Mouse (Mus musculus): ENCODE results near the gene Eef2. TPM values are rescaled to one million over a fixed set of nuclear protein-coding genes. Genes with fewer than 3 reads are reported as not detected.

Gene Eef2
- total and polyA plus RNA-seq, 3 experiments = 1,752 to 4,660 (median 2,649) TPM

GRCm38 (mm10) chr10:81196470-81197065 is 20.1 kb downstream of the Eef2 start:
- Histone ChIP-seq H3K4me3 (replicated peaks in 1 of 3; ENCODE audit: low read depth in 2 of 3, low read length in 2 of 3, poor library complexity in 1 of 3) (no peak overlapping the region), H3K9ac (ENCODE audit: insufficient read depth, low read depth) (no peak overlapping the region), H3K79me2 (replicated peaks; ENCODE audit: control insufficient read depth, extremely low read depth, insufficient read depth, poor library complexity, severe bottlenecking) (no peaks in the 10 kb centered on the region), H3K27ac (ENCODE audit: insufficient read depth, low read depth) (no peak overlapping the region), H3K36me3 (replicated peaks in 1 of 2; ENCODE audit: control insufficient read depth in 1 of 2, insufficient read depth in 1 of 2, low read length in 1 of 2) (peaks cover 0 to 2% of the 10 kb centered on the region in 2 experiments), H3K4me1 (ENCODE audit: control insufficient read depth in 1 of 2, insufficient read depth in 2 of 2) (peaks cover 31 to 54% of the 10 kb centered on the region in 2 experiments), H3K27me3 (replicated peaks) (peaks cover 5% of the 10 kb centered on the region), H3K9me3 (replicated peaks; ENCODE audit: low read length) (no peaks in the 10 kb centered on the region), H3K4me2 (ENCODE audit: insufficient read depth, low read depth, poor library complexity, severe bottlenecking) (no peak overlapping the region)
- TF ChIP-seq MYC (IDR thresholded peaks at IDR 0.05; ENCODE audit: low read depth, low read length) = no peak
- peak; percentile 54 for TF ChIP-seq BHLHE40 (IDR thresholded peaks at IDR 0.05; ENCODE audit: low read depth, low read length)
- TF ChIP-seq EP300 (IDR thresholded peaks at IDR 0.05; ENCODE audit: low read length) = peak; percentile 36; the same call in 1 of the 2 replicates
- TF ChIP-seq MAZ (IDR thresholded peaks at IDR 0.05; ENCODE audit: low read depth, low read length) = 0 out of 2 replicates have a peak, but pooled peaks have one; percentile 22
- TF ChIP-seq ELF1 (IDR thresholded peaks at IDR 0.05; ENCODE audit: low read depth, low read length) = no peak
- 0 out of 2 replicates have a peak, but pooled peaks have one; percentile 4 for TF ChIP-seq JUN (IDR thresholded peaks at IDR 0.05; ENCODE audit: insufficient read depth, low read depth, low read length)
- peak; percentile 34; the same call in 1 of the 2 replicates for TF ChIP-seq TCF12 (IDR thresholded peaks at IDR 0.05; ENCODE audit: low read depth, low read length)
- TF ChIP-seq ETS1 (conservative IDR thresholded peaks at IDR 0.05; ENCODE audit: low read depth, low read length) = peak; percentile 17; the same call in 1 of the 2 replicates
- peak; percentile 43; the same call in 1 of the 2 replicates for TF ChIP-seq IRF4 (IDR thresholded peaks at IDR 0.05; ENCODE audit: low read depth, low read length)
- no peak for DNase-seq (ENCODE audit: extremely low read depth)
- in situ Hi-C loops (cut with MboI; ENCODE audit: low pct_ligation_motif_present, low pct_unique_long_range_greater_than_20kb, low sequenced_read_pairs) = loop anchor here (5.0 to 10.0 kb wide), 2 partner anchors 91 to 158 kb away; partner anchors contain the start of genes Hmg20b and Mfsd12
- dilution Hi-C loops (cut with MboI; ENCODE audit: extremely low pct_ligation_motif_present, extremely low pct_unique_long_range_greater_than_20kb, low sequenced_read_pairs) = no loop called here

- DNase-seq (ENCODE audit: extremely low read depth) = no peak
Measured at GRCm38 (mm10) chr10:81197305-81197704, 20.9 kb downstream of the Eef2 start.

GRCm38 (mm10) chr10:81198230-81198629 is 21.8 kb downstream of the Eef2 start:
- Histone ChIP-seq H3K27me3 (replicated peaks) (peaks cover 5% of the 10 kb centered on the region), H3K36me3 (replicated peaks in 1 of 2; ENCODE audit: control insufficient read depth in 1 of 2, insufficient read depth in 1 of 2, low read length in 1 of 2) (no peaks in the 10 kb centered on the region), H3K4me3 (replicated peaks in 1 of 3; ENCODE audit: low read depth in 2 of 3, low read length in 2 of 3, poor library complexity in 1 of 3) (no peak overlapping the region), H3K9ac (ENCODE audit: insufficient read depth, low read depth) (no peak overlapping the region), H3K27ac (ENCODE audit: insufficient read depth, low read depth) (no peak overlapping the region), H3K79me2 (replicated peaks; ENCODE audit: control insufficient read depth, extremely low read depth, insufficient read depth, poor library complexity, severe bottlenecking) (no peaks in the 10 kb centered on the region), H3K4me1 (ENCODE audit: control insufficient read depth in 1 of 2, insufficient read depth in 2 of 2) (peaks cover 32 to 52% of the 10 kb centered on the region in 2 experiments), H3K9me3 (replicated peaks; ENCODE audit: low read length) (no peaks in the 10 kb centered on the region), H3K4me2 (ENCODE audit: insufficient read depth, low read depth, poor library complexity, severe bottlenecking) (no peak overlapping the region)
- dilution Hi-C loops (cut with MboI; ENCODE audit: extremely low pct_ligation_motif_present, extremely low pct_unique_long_range_greater_than_20kb, low sequenced_read_pairs) (no loop called here), in situ Hi-C loops (cut with MboI; ENCODE audit: low pct_ligation_motif_present, low pct_unique_long_range_greater_than_20kb, low sequenced_read_pairs) (loop anchor here (5.0 to 10.0 kb wide), 2 partner anchors 89 to 157 kb away; partner anchors contain the start of genes Hmg20b and Mfsd12)
- DNase-seq (ENCODE audit: extremely low read depth) = peak; percentile 72
- TF ChIP-seq ZC3H11A (IDR thresholded peaks at IDR 0.05; ENCODE audit: low read depth, low read length) (peak; percentile 39), MAZ (IDR thresholded peaks at IDR 0.05; ENCODE audit: low read depth, low read length) (no peak; the same call in 1 of the 2 replicates), SIN3A (IDR thresholded peaks at IDR 0.05; ENCODE audit: low read length) (no peak), JUN (IDR thresholded peaks at IDR 0.05; ENCODE audit: insufficient read depth, low read depth, low read length) (no peak), MAX (IDR thresholded peaks at IDR 0.05; ENCODE audit: low read length) (no peak), CTCF (conservative IDR thresholded peaks at IDR 0.05 in 1 of 2, IDR thresholded peaks at IDR 0.05 in 1 of 2; ENCODE audit: low read depth in 2 of 2, low read length in 2 of 2) (peak; percentile 74 to 96), IRF4 (IDR thresholded peaks at IDR 0.05; ENCODE audit: low read depth, low read length) (0 out of 2 replicates have a peak, but pooled peaks have one; percentile 21), USF1 (IDR thresholded peaks at IDR 0.05; ENCODE audit: low read depth, low read length) (no peak), USF2 (conservative IDR thresholded peaks at IDR 0.05; ENCODE audit: low read depth, low read length) (no peak), PAX5 (IDR thresholded peaks at IDR 0.05; ENCODE audit: low read length) (no peak), ZNF384 (IDR thresholded peaks at IDR 0.05; ENCODE audit: low read depth, low read length) (no peak), E2F4 (IDR thresholded peaks at IDR 0.05; ENCODE audit: insufficient replicate concordance, low read depth, low read length) (no peak), RCOR1 (conservative IDR thresholded peaks at IDR 0.05; ENCODE audit: low read depth, low read length) (no peak), ZMIZ1 (IDR thresholded peaks at IDR 0.05; ENCODE audit: low read depth, low read length) (no peak), NELFE (IDR thresholded peaks at IDR 0.05; ENCODE audit: low read depth, low read length) (no peak), RAD21 (IDR thresholded peaks at IDR 0.05; ENCODE audit: low read depth, low read length) (peak; percentile 96), TCF12 (IDR thresholded peaks at IDR 0.05; ENCODE audit: low read depth, low read length) (no peak), MYC (IDR thresholded peaks at IDR 0.05; ENCODE audit: low read depth, low read length) (no peak)

More at GRCm38 (mm10) chr10:81197305-81197704, 20.9 kb downstream of the Eef2 start:
- dilution Hi-C loops (cut with MboI; ENCODE audit: extremely low pct_ligation_motif_present, extremely low pct_unique_long_range_greater_than_20kb, low sequenced_read_pairs) = no loop called here
- no peak overlapping the region for H3K27ac ChIP-seq (ENCODE audit: insufficient read depth, low read depth)
- no peaks in the 10 kb centered on the region for H3K36me3 ChIP-seq (replicated peaks in 1 of 2; ENCODE audit: control insufficient read depth in 1 of 2, insufficient read depth in 1 of 2, low read length in 1 of 2)
- no peak overlapping the region for H3K4me3 ChIP-seq (replicated peaks in 1 of 3; ENCODE audit: low read depth in 2 of 3, low read length in 2 of 3, poor library complexity in 1 of 3)
- no peaks in the 10 kb centered on the region for H3K79me2 ChIP-seq (replicated peaks; ENCODE audit: control insufficient read depth, extremely low read depth, insufficient read depth, poor library complexity, severe bottlenecking)
- H3K4me2 ChIP-seq (ENCODE audit: insufficient read depth, low read depth, poor library complexity, severe bottlenecking) = no peak overlapping the region
- H3K4me1 ChIP-seq (ENCODE audit: control insufficient read depth in 1 of 2, insufficient read depth in 2 of 2) = peaks cover 33 to 56% of the 10 kb centered on the region in 2 experiments
- no peak overlapping the region for H3K9ac ChIP-seq (ENCODE audit: insufficient read depth, low read depth)
- H3K27me3 ChIP-seq (replicated peaks) = peaks cover 5% of the 10 kb centered on the region
- in situ Hi-C loops (cut with MboI; ENCODE audit: low pct_ligation_motif_present, low pct_unique_long_range_greater_than_20kb, low sequenced_read_pairs) = loop anchor here (5.0 to 10.0 kb wide), 2 partner anchors 90 to 157 kb away; partner anchors contain the start of genes Hmg20b and Mfsd12
- H3K9me3 ChIP-seq (replicated peaks; ENCODE audit: low read length) = no peaks in the 10 kb centered on the region
- TF ChIP-seq CHD2 (IDR thresholded peaks at IDR 0.05; ENCODE audit: low read length) (no peak), BHLHE40 (IDR thresholded peaks at IDR 0.05; ENCODE audit: low read depth, low read length) (peak; percentile 35; the same call in 1 of the 2 replicates)
